Mouse (Mus musculus): ENCODE results near the gene Cyb5b. TPM values are rescaled to one million over a fixed set of nuclear protein-coding genes. Genes with fewer than 3 reads are reported as not detected.
"Not testable (repeated sequence)": the region's sequence is repeated elsewhere in the genome, so short reads cannot be mapped to it uniquely, and the experiment has no call there.

The Cyb5b gene
- polyA plus RNA-seq (2017; shearing (Covaris generic)): 10 to 100 TPM; 36.6 to 37.2 TPM

DNA sequence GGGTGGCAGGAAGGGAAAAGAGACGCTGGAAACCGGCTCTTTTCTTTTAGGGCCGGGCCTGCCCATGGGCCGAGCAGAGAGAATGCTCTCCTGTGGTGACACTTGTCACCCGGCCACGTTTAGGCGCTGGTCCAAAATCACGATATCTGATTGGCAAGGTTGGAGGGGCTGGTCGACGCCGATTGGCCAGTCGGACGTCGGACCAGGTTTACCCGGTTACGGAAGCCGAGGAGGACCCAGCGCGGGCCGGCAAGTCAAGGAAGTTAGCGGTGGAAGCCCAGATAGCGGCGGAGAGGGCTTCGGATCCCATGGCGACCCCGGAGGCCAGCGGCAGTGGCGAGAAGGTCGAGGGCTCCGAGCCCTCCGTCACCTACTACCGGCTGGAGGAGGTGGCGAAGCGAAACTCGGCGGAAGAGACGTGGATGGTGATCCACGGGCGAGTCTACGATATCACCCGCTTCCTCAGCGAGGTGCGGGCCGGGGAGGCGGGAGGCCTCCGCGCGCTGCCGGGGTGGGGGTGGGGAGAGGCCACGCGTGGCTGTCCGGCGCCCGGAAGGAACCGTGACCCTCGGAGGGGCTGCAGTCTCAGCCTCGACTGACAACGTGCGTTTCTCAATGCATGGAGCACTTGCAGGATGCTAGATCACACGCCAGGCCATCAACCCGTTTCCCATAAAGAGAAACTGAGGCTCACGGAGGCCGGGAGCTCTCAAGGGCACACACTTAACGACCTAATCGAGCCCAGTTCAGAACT lies at the start of gene Cyb5b:
Gene Cyb5b, plus strand, starts transcription at position 237 of the 754 bp plus-strand sequence.
- peak; percentile 94 for ATAC-seq

DNA sequence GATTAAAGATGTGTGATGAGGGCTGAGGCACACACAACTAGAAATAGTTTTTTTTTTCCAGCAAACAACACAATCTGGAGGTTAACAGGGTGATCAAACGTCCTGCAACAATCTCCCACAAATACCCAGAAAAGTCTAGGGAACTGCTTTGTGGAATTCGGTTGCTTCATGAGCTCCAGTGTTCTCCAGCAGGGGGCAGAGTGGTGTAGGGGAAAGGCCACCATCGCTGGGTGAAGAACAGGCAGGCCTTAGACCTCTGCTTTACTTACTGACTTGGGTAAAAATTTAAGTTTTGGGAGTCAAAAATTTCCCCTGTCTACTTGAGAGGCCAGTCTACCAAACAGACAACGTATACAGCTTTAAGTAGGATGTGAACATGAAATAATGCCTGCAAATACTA lies 45.9 kb upstream of the Cyb5b start:
- ATAC-seq: peak; percentile 73

GRCm38 (mm10) chr8:107108089-107108488 lies 42.4 kb upstream of the Cyb5b start:
- ATAC-seq: not testable (repeated sequence)

- ATAC-seq: no peak
These were observed 41.3 kb upstream of the Cyb5b start for GRCm38 (mm10) chr8:107108978-107109720.

DNA sequence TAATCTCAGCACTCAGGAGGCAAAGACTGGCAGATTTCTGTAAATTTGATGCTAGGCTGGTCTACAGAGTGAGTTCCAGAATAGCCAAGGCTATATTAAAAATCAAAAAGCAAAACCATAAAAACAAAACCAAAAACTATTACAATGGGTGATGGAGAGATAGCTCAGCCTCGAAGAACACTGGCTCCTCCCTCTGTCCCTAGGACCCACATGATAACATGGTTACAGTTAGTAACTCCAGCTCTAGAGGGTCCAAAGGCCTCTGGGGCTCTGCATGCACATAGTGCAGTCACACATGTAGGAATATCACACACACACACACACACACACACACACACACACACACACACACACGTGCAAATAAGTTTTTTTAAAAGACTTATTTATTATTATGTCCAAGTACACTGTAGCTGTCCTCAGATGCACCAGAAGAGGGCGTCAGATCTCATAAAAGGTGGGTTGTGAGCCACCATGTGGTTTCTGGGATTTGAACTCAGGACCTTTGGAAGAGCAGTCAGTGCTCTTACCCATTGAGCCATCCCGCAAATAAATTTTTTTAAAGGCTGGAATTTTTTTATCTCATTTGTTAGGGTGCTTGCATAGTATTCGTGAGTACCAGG lies 40.5 kb upstream of the Cyb5b start:
- no peak for ATAC-seq

GRCm38 (mm10) chr8:107110629-107111330 lies 39.7 kb upstream of the Cyb5b start:
- no peak for ATAC-seq

GRCm38 (mm10) chr8:107111340-107112105 lies 38.9 kb upstream of the Cyb5b start:
- no peak for ATAC-seq

DNA sequence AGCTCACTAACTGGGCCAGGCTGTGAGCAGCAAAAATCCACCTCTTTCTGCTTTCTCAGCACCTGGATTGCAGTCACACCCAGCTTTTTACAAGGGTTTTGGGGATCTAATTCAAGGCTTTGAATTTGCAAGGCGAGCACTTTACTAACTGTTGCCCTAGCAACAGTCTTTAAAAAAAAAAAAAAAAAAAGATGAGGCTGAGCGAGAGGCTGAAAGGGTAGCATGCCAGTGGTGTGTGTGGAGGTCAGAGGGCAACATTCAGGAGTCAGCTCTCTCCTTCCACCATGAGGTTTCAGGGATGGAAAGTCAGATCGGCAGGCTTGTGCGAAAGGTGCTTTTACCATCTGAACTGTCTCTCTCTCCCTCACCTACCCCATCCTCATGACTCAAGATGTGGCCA lies 37.2 kb upstream of the Cyb5b start:
- no peak for ATAC-seq

DNA sequence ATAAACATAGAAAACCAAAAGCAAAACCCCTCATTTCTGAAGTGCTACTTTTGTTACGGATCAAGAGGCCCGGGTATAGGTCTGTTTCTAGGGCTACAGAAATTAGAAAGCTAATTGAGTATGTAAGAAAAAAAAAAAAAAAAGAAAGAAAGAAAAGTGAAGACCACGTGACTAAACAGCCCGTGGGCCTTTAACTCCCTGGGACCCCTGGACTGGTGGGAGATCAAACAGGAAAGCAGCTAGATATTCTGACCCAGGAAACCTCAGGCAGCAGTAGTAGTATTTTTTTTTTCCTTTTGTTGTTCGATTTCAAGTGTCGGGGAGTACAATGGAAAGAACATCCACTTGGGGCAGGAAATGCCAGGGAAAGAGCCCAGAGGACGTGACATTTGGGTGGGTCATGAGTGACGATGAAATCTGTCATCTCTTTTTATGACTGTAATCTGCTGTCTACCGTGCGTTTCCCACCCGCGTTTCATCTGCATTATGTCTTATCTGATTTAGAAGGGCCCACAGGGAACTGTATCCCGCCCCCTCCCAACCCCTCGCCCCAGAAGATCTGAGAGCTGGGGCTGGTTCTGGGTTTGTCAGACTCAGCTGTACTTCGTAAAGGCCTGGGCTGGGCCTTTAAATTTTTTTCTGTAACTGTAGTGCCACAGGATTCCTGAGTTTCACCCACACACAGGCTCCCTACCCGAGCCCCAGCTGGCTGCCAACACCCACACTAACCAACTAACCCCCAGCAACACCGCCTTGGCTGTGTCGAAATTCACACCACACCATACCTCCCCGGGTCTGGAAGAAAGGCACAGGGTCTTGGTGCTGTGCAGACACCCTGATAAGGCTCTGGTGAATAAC lies 36.1 kb upstream of the Cyb5b start:
- ATAC-seq: peak; percentile 43

DNA sequence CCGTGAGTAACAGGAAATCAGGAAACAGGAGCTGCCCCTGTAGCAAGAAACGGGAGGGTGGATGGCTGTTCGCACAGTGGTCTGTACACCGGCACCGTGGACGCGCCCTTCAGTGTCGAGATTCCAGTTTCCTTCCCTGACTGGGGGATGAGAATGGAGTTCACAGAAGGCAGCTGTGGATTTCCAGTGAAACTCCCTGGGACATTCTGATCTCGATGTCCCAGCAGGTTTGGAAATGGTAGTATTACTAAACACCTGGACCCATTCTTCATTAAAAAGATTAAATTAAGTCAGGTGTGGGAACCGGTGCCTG lies 35.5 kb upstream of the Cyb5b start:
- no peak for ATAC-seq

GRCm38 (mm10) chr8:107116023-107116422 lies 34.4 kb upstream of the Cyb5b start:
- peak; percentile 52 for ATAC-seq

- ATAC-seq: no peak
These were observed 33.4 kb upstream of the Cyb5b start for GRCm38 (mm10) chr8:107117019-107117418.

DNA sequence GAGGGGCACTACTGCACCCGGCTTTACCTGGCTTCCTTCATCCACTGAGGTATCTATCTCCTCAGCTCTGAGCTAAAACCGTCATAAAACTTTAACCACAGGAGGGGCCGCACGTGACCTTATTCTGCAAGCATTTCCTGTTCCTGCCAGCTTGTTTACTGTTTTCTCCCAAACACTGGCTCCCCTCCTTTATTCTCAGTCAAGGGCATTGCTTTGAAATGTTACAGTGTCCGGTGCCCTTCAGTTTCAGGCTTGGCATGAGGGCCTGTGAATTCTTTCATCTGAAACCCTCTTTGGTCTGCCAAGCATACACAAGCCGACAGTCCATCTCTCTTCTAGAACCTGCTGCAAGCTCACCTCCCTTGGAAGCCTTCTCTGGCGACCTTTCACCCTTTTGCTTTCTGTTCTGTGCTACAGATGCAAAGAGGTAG lies 31.6 kb upstream of the Cyb5b start:
- peak; percentile 68 for ATAC-seq

GRCm38 (mm10) chr8:107119412-107119811 lies 31.0 kb upstream of the Cyb5b start:
- ATAC-seq: no peak

DNA sequence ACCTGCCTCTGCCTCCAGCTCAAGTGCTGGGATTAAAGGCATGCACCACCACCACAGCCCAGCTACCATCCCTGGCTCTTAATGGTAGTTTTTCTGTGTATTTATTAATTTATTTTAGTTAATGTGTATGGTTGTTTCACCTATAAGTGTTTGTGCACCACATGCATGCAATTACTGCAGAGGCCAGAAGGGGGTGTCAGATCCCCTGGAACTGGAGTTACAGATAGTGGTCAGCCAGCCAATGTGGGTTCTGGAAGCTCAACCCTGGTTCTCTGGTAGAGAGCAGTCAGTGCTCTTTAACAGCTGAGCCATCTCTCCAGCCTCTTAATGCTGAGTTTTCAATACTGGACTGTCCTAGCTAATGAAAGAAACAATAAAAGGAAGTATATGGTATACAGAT lies 29.6 kb upstream of the Cyb5b start:
- ATAC-seq: no peak

DNA sequence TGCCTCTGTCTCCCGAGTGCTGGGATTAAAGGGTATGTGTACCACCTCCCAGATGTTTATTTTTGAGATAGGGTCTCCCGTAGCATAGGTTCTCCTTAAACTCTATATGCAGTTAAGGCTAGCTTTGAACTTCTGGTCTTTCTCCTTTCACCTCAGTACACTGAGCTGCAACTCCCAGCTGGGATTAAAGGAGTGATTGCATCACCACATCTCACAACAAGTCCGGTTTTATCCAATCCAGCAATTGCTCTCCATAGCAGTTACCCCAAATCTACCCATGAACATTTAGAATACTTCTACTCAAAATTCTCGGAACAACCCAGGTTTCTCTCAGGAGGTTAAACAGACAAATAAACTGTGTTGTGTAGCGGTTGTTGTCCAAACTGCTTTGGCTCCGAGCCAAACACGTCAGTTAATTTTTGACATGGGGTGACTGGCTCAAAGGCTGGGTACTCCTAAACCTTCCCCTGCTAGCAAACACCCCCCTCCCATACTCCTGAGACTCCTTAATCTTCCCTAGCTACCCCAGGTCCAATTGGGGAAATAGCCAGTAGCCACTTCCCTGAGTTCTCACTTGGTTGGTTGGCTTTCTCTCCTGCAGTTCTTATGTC lies 28.7 kb upstream of the Cyb5b start:
- ATAC-seq: no peak

- no peak for ATAC-seq
These were observed 27.3 kb upstream of the Cyb5b start for GRCm38 (mm10) chr8:107123063-107123614.

- ATAC-seq: no peak
These were observed 26.1 kb upstream of the Cyb5b start for GRCm38 (mm10) chr8:107124343-107124742.

DNA sequence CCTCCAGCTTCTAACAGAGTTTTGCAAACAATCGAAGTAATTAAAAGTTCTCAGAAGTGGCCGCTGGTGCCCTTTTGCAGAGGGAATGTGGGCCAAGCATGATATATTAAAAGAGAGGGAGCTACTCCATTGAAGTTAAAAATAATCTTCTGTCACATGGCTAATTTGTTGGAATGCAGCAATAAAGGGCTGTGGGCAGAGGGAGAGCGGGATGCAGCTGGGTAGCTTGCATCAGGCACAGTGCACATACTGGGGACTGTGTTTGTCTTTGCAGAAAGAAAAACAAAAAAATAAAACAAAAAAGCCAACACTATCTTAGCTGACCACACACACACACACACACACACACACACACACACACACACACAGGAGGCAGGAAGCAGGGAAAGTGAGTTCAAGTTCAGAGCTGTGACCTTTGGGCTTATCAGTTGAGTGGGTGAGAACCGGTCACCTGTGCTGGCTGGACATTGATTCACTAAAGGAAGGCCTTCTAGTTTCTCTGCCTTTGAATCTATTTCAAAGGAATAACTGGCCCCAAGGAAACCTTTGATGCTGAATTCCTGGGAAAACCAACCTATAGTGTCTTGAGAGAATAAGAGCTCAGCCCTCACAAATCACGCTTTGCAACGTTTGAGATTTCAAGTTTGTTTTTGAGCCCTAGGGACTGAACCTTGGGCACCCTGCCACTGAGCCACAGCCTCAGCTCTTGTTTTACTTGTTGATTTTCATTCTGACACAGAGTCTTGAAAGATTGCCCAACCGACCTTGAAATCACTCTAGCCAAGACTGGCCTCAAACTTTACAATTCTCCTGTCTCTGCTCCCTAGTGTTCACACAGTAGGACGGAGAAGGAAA lies 21.0 kb upstream of the Cyb5b start:
- no peak for ATAC-seq

DNA sequence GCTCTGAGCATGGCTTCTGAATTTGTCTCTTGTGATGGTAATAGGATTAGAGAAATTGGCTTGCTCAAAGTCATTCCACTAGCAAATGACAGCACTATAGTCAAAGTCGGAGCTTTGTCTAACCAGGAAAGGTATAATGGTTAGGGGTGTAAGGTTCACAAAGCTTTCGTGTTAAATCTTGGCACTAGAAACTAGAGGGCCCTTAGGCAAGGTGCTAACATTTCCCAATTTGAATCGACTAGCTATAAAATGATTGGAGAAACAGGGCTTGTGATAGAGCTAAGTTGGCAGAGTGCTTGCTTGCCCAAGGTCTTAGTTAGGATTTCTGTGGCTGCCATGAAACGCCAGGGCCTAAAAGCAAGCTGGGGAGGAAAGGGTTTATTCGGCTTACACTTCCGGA lies 20.4 kb upstream of the Cyb5b start:
- ATAC-seq: no peak
